Mouse (Mus musculus) bone marrow, adult 2 months (tissue): ENCODE results near the gene Dynlt1b.
"Not testable (repeated sequence)": the region's sequence is repeated elsewhere in the genome, so short reads cannot be mapped to it uniquely, and the experiment has no call there.

Experiments
- CTCF ChIP-seq: fragments of 200-500 bp; IDR thresholded peaks from 2 replicates; pipeline ENCODE4 v1.5.1; 2011; ENCODE audit warnings: low read length, control low read depth; ENCODE audit not compliant: control insufficient read depth, insufficient read depth
- POLR2A ChIP-seq: fragments of 200-500 bp; IDR thresholded peaks from 2 replicates; pipeline ENCODE4 v1.6.1; 2011; ENCODE audit warnings: low read depth, mild to moderate bottlenecking, control low read depth, low read length, borderline replicate concordance; ENCODE audit not compliant: control insufficient read depth

GRCm38 (mm10) chr17:6406972-6407371, 22.9 kb upstream of the Dynlt1b start:
- TF ChIP-seq POLR2A, CTCF: not testable (repeated sequence)
